24 mouse cellular contexts compared by ENCODE assay signal in the genomic region with DNA sequence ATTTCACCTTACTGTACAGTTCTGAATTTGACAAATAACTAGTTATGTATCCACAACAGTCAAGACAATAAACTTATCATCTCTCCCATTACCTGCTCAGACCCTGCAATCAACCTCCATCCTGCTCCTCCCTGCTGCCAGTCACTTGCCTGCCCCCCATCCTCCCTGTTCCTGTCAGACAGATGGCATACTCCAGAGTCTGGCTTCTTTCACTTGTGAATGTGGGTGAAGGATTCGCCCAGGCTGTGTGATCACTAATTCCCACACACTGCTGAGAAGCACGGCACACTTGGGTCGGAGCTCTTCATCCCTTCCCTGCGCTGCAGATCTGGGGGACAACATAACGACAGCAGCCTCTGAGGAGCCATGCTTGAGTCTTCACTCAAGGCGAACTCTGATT.
A peak's percentile ranks its signal among the peaks of the same experiment; 100 is the strongest.
DNase-seq lines count a peak whose midpoint lies in the region; ATAC-seq lines count a peak whose summit lies in the region.
"Had no signal": no experiment of that assay in that cellular context is flagged by ENCODE, and none has a peak within 500 bp of the region (broad histone marks: within the 10 kb centered on the region; RNA-seq: fewer than 3 reads in every experiment).

No protein-coding gene starts in this region.

- 0 out of 2 replicates have a peak, but pooled peaks cover 2% of the 10 kb centered on the region for H3K4me1 ChIP-seq in forebrain, embryonic 14.5 days (ENCODE audit: control insufficient read depth, insufficient read depth, low read length)
- H3K4me1 ChIP-seq in forebrain, embryonic 13.5 days = 0 out of 2 replicates have a peak, but pooled peaks cover 6% of the 10 kb centered on the region
- H3K4me1 ChIP-seq in heart, embryonic 11.5 days (ENCODE audit: control insufficient read depth, insufficient read depth, low read length) = no peaks in the 10 kb centered on the region
- H3K4me1 ChIP-seq: embryonic facial prominence, embryonic 15.5 days; hindbrain, embryonic 12.5 days had no signal

- no peak overlapping the region for H3K4me3 ChIP-seq in forebrain, embryonic 14.5 days (ENCODE audit: low read depth, low read length)
- no peak overlapping the region for H3K4me3 ChIP-seq in forebrain, embryonic 13.5 days
- H3K4me3 ChIP-seq in heart, embryonic 11.5 days (ENCODE audit: low read depth, low read length) = no peak overlapping the region
- H3K4me3 ChIP-seq: embryonic facial prominence, embryonic 15.5 days; erythroblast, embryonic 14.5 days; gastrocnemius, adult 2 months; hindbrain, embryonic 12.5 days had no signal

- H3K9me3 ChIP-seq in forebrain, embryonic 14.5 days (replicated peaks; ENCODE audit: control insufficient read depth, low read length) = no peaks in the 10 kb centered on the region
- no peaks in the 10 kb centered on the region for H3K9me3 ChIP-seq in forebrain, embryonic 13.5 days (replicated peaks)
- no peaks in the 10 kb centered on the region for H3K9me3 ChIP-seq in heart, embryonic 11.5 days (replicated peaks; ENCODE audit: control insufficient read depth, low read length)
- H3K9me3 ChIP-seq: embryonic facial prominence, embryonic 15.5 days; hindbrain, embryonic 12.5 days had no signal

- no peak; the same call in 1 of the 2 replicates for ATAC-seq in forebrain, embryonic 14.5 days
- ATAC-seq in forebrain, embryonic 13.5 days = no peak
- ATAC-seq in heart, embryonic 11.5 days (replicated peaks; ENCODE audit: insufficient number of reproducible peaks, low FRiP score, low TSS enrichment) = no peak
- ATAC-seq in monocyte, adult 5-6 weeks (replicated peaks; ENCODE audit: insufficient number of reproducible peaks, low FRiP score, low TSS enrichment, poor library complexity, severe bottlenecking) = no peak
- ATAC-seq: hindbrain, embryonic 16.5 days; inflammation-experienced regulatory T-cells, adult 6 months; intestine, postnatal 0 days; Patski had no signal

- no peak overlapping the region for H3K4me2 ChIP-seq in forebrain, embryonic 14.5 days (ENCODE audit: low read length)
- H3K4me2 ChIP-seq in forebrain, embryonic 13.5 days = no peak overlapping the region
- H3K4me2 ChIP-seq in heart, embryonic 11.5 days = no peak overlapping the region
- H3K4me2 ChIP-seq: embryonic facial prominence, embryonic 15.5 days; hindbrain, embryonic 12.5 days had no signal

- 55% methylated on average over 6 of the region's 6 CpGs for WGBS in forebrain, embryonic 14.5 days
- 63% methylated on average over 6 of the region's 6 CpGs for WGBS in forebrain, embryonic 13.5 days
- WGBS in heart, embryonic 11.5 days (ENCODE audit: insufficient replicate concordance) = 64% methylated on average over 6 of the region's 6 CpGs

- H3K27me3 ChIP-seq in forebrain, embryonic 14.5 days (replicated peaks; ENCODE audit: control insufficient read depth, insufficient read depth, low read length) = no peaks in the 10 kb centered on the region
- no peaks in the 10 kb centered on the region for H3K27me3 ChIP-seq in forebrain, embryonic 13.5 days
- H3K27me3 ChIP-seq in heart, embryonic 11.5 days (ENCODE audit: control insufficient read depth, insufficient read depth, low read length) = no peaks in the 10 kb centered on the region
- H3K27me3 ChIP-seq: CH12.LX; embryonic facial prominence, embryonic 15.5 days; hindbrain, embryonic 12.5 days; Patski had no signal

- peak; percentile 19 for DNase-seq in forebrain, embryonic 14.5 days (ENCODE audit: low spot score)
- DNase-seq in heart, adult 11 months = peak; percentile 6
- peak; percentile 24 for DNase-seq in layer of hippocampus, adult 9-11 months
- DNase-seq in layer of hippocampus, adult 11-12 months (ENCODE audit: low spot score) = no peak
- DNase-seq: adrenal gland, adult 2 months; adrenal gland, postnatal 25 days; cerebellum, adult 11 months; cerebellum, adult 9-10 months; embryo, embryonic 11 days; gastrocnemius, adult 2 months; gastrocnemius, postnatal 25 days; heart, postnatal 10 days; heart, postnatal 4 days had no signal

- H3K9ac ChIP-seq in forebrain, embryonic 14.5 days (ENCODE audit: low read length) = no peak overlapping the region
- no peak overlapping the region; the same call in 1 of the 2 replicates for H3K9ac ChIP-seq in forebrain, embryonic 13.5 days
- no peak overlapping the region for H3K9ac ChIP-seq in heart, embryonic 11.5 days (ENCODE audit: low read depth, low read length)
- H3K9ac ChIP-seq: embryonic facial prominence, embryonic 15.5 days; hindbrain, embryonic 12.5 days had no signal

- H3K36me3 ChIP-seq in forebrain, embryonic 14.5 days (ENCODE audit: control insufficient read depth, insufficient read depth, low read length) = no peaks in the 10 kb centered on the region
- H3K36me3 ChIP-seq in forebrain, embryonic 13.5 days (ENCODE audit: poor library complexity, severe bottlenecking) = no peaks in the 10 kb centered on the region
- H3K36me3 ChIP-seq in heart, embryonic 11.5 days (ENCODE audit: control insufficient read depth, insufficient read depth, low read length) = no peaks in the 10 kb centered on the region
- H3K36me3 ChIP-seq: embryonic facial prominence, embryonic 15.5 days; hindbrain, embryonic 12.5 days had no signal

- no peak overlapping the region for H3K27ac ChIP-seq in forebrain, embryonic 14.5 days (ENCODE audit: low read depth, low read length)
- no peak overlapping the region for H3K27ac ChIP-seq in forebrain, embryonic 13.5 days
- no peak overlapping the region for H3K27ac ChIP-seq in heart, embryonic 11.5 days (ENCODE audit: low read depth, low read length)
- H3K27ac ChIP-seq: embryonic facial prominence, embryonic 15.5 days; gastrocnemius, adult 2 months; hindbrain, embryonic 12.5 days had no signal
